Mouse (Mus musculus): ENCODE data around the gene Ms4a4a. TPM values are rescaled to one million over a fixed set of nuclear protein-coding genes. Genes with fewer than 3 reads are reported as not detected.

The Ms4a4a gene
- 1.4 and 3.7 TPM in 2 replicates for total RNA-seq (2017)

DNA sequence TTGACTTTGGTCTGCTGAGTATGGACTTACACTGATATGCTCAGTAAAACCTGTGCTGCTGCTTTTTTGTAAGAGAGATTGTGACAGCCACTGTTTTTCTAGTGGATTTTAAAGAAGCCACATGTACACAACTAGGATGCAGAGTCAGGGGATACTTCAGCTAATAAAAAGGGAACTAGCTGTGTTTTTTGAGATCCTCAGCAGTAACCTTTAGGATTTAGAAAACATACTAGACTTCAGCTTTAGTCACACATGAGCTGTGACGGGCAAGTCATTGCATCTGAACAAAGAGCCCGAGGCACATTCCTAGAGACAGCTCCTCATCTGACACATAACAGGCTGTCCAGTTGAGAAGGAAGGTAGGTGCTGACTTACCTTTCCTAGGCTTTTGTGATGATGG is at the start of gene Ms4a4a:
Gene Ms4a4a, plus strand, starts transcription at position 251 of the 400 bp plus-strand sequence.
- no peak for ATAC-seq (ENCODE audit: extremely low read depth, insufficient number of reproducible peaks, low FRiP score, poor library complexity, severe bottlenecking)

DNA sequence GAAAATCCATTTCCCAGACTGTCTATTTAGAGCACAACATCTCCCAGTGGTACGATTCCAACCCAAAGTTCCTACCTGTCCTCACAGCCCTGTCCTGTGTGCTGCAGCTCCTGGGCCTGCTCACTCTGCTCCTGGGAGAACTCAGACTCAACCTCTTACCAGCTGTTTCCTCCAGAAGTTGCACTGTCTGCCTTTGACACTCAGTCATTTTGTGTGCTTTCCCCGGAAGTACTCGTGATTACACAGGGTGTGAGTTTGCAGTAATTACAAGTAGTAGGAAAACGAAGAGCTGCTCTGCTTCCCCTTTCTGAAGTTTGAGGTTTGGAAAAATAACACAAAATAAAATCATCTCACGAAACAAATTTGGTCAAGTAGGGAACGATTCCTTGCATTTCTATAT is 39.4 kb upstream of the Ms4a4a start, which contains the start of gene Ms4a7:
Gene Ms4a7, minus strand, starts transcription at position 215 of the 400 bp plus-strand sequence.
- ATAC-seq (ENCODE audit: extremely low read depth, insufficient number of reproducible peaks, low FRiP score, poor library complexity, severe bottlenecking) = peak; percentile 26; the same call in 1 of the 2 replicates

DNA sequence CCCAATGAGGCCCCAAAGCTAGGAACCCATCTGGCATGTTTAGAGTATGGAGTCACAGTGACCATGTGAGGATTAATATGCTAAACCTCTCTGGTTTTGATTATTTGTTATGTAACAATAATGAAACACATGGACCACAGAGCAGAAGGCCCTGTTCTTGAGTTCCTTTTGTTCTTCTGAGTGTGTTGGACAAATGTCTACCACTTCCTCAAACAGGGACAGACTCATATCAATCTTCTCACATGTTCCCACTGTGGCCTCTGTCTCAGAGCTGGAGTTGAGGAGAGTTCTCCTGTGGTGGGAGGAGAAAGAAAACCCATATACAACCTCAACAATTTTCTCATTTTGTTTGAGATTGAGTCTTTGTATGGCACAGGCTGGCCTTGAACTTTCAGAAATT is 32.2 kb upstream of the Ms4a4a start:
- no peak for ATAC-seq (ENCODE audit: extremely low read depth, insufficient number of reproducible peaks, low FRiP score, poor library complexity, severe bottlenecking)

DNA sequence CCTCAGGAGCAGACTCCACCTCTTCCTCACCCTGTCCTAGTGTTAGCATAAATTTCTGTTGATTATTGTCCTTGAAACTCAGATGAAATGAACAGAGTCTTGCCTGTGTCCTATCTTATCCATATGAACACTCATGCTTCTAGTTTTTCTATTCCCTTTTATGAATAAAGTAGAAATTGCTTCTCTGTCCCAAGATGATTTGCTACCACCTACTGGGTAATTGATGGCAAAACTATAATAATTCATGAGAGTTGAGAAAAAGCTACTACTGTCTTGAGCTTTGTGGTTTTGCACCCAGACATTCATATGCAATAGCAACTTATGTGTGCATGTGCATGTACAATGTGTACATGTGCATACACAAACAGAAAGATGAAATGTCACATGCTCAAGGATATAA is 31.3 kb upstream of the Ms4a4a start:
- no peak for ATAC-seq (ENCODE audit: extremely low read depth, insufficient number of reproducible peaks, low FRiP score, poor library complexity, severe bottlenecking)

DNA sequence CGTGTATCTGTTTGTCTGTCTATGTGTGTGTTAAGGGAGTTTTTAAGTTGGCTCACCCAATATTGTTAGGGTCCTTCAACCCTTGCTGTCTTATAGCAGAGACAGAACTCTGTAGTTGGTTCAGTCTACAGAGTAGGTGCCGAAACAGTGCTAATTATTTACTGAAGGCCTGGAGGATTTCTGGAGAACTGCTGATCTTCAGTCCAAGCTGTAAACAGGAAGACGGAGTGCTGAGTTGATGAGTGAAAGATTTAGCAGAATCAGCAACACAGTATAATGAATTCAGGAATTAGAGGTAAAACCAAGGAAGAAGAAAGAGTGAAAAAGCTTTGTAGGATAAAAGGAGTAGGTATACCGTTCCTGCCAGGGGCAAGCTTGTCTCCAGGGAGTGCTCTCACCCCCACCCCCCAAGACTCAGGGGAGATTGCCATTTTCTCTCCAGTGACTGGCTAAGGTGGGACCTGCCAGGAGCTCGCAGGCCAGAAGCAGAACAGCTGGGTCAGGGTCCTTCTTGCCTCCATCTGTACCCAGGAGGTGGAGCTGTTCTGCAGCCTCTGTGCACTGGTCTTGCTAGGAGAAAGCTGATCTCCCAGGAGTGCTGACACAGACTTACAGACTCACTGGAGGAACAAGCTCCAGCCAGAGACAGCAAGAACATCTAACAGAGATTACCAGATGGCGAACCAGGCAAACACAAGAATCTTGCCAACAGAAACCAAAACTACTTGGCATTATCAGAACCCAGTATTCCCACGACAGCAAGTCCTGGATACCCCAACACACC is 25.4 kb upstream of the Ms4a4a start:
- no peak for ATAC-seq (ENCODE audit: extremely low read depth, insufficient number of reproducible peaks, low FRiP score, poor library complexity, severe bottlenecking)

DNA sequence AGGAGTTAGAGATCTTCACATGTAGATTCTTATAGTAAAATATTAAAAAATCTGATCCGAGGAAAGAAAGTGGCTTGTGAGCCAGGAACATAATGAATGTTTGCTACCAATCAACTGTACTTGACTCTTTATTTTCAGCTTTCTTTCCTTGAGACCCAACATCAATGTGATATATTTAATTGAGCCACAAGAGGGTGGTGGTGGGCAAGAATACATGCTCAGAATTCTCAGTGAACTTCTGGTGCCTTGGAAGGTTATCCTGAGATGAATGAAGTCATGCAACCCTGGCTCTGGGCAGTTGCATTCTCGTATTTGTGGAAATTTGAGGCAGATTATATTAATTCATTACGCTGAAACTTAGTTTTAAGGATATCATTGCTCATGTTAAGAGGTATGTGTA is 23.4 kb upstream of the Ms4a4a start:
- ATAC-seq (ENCODE audit: extremely low read depth, insufficient number of reproducible peaks, low FRiP score, poor library complexity, severe bottlenecking) = peak; percentile 60; the same call in 1 of the 2 replicates

DNA sequence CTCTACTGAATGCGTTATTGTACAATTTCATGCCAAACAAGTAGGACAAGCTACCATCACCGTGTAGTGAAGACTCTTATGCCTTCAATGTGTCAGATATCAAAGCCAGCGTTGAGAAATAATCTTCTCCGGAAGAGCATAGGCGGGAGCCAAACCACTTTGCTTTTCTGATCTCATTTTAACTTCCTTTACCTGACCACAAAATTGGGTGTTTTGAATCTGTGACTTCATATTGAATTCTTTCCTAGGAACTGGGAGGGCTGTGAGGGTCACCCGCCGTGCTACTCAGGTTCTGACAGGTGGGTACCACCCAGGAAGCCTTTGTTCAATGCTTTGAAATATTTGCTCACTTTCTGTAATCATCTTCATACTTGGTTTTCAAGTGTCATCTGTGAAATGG is 19.6 kb upstream of the Ms4a4a start:
- ATAC-seq (ENCODE audit: extremely low read depth, insufficient number of reproducible peaks, low FRiP score, poor library complexity, severe bottlenecking) = peak; percentile 51; the same call in 1 of the 2 replicates

DNA sequence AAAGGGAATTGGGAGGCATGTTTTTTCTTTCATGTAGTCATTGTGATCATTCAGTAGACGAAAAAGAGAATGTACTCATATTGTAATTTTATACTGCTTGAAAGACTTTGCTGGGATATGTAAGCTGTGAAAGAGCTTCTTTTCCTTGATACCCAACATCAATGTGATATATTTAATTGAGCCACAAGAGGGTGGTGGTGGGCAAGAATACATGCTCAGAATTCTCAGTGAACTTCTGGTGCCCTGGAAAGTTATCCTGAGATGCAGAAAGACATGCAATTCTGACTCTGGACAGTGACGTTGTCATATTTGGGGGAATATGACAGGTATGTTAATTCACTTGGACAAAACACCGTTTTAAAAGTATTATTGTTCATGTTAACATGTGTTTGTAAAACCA is 15.2 kb upstream of the Ms4a4a start:
- ATAC-seq (ENCODE audit: extremely low read depth, insufficient number of reproducible peaks, low FRiP score, poor library complexity, severe bottlenecking) = peak; percentile 55; the same call in 1 of the 2 replicates

DNA sequence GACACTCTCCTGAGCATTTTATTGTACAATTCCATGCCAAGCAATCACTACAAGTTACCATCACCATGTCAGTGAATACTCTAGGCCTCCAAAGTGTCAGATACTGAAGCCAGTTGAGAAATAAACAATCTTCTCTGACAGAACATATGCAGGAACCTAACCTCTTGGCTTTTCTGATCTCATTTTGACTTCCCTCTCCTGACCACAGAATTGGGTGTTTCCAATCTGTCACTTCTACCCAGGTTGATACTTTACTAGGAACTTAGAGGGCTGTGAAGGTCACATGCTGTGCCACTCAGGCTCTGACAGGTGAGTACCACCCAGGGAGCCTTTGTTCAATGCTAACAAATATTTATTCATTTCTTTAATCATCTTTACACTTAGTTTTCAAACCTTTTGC is 13.3 kb upstream of the Ms4a4a start:
- ATAC-seq (ENCODE audit: extremely low read depth, insufficient number of reproducible peaks, low FRiP score, poor library complexity, severe bottlenecking) = peak; percentile 51; the same call in 1 of the 2 replicates

DNA sequence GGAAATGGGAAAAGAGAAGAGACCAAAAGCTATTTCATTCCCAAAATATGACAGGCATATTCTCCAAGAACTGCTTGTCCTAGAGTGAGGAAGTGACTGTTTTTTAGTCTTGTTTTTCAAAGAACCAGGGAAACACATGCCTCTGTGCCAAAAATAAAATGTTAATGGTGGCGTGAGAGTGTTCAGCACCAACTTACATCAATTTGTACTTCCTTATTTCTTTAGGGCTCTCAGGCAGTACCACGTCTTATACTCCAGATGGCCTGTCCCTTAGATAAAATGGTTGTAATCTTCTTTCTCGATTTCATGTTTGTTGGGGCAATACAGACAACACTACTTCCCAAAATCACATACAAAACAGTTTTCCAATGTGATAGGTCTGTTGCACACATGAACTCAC is 7.0 kb upstream of the Ms4a4a start:
- no peak for ATAC-seq (ENCODE audit: extremely low read depth, insufficient number of reproducible peaks, low FRiP score, poor library complexity, severe bottlenecking)

DNA sequence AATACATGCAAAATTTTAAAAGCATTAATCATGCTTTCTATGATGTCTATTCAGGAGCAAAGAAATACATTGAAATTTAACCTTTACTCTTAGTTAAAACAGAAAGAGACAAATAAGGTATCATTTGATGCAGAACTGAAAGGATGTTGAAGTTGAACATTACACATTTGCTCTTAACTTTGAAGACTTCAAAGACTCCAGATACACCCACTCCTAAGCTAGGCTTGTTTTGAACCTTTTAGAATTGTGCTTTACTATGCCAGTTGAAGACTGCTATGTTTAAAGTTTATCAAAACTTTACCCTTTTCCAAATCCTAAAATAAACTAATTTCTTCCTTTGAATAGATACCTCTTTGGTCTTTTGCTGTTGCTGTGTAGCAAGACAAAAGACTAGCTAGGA is 4.1 kb upstream of the Ms4a4a start:
- no peak for ATAC-seq (ENCODE audit: extremely low read depth, insufficient number of reproducible peaks, low FRiP score, poor library complexity, severe bottlenecking)

DNA sequence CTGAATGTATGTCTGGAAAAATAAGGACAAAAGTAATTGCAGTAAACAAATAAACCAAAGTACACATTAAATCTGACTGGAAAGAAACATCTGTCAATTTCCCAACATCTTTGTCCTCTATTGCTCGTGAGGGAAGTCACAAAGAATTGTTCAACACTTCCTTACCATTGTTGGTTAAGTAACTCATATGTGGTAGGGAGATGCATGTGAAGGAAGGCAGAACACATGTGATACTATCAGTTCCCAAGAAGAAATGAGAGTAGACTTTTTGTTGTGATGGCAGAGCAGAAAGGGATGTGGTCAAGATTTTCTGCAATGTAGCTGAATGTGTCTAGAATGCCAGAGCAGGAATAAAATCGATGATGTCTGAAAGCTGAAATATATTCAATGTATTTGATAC is 1.1 kb downstream of the Ms4a4a start:
- no peak for ATAC-seq (ENCODE audit: extremely low read depth, insufficient number of reproducible peaks, low FRiP score, poor library complexity, severe bottlenecking)

DNA sequence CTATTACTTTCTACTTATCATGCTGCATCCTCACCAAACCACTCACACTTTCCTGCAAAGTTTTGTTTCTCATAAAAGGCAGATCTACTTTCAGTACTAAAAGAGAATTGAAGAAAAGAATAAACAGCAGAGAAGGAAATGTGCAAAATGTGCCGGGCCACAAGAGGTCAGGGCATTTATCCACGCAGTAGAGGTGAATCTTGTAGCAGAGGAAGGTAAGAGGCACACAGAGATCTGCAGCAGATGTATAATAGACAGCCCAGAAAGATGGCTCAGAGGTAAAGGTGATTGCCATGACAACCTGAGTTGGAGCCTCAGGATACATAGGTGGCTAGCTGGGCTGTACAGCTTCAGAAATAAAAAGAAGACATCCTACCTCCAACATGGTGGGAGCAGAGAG is 11.8 kb downstream of the Ms4a4a start:
- peak; percentile 61 for ATAC-seq (ENCODE audit: extremely low read depth, insufficient number of reproducible peaks, low FRiP score, poor library complexity, severe bottlenecking)

DNA sequence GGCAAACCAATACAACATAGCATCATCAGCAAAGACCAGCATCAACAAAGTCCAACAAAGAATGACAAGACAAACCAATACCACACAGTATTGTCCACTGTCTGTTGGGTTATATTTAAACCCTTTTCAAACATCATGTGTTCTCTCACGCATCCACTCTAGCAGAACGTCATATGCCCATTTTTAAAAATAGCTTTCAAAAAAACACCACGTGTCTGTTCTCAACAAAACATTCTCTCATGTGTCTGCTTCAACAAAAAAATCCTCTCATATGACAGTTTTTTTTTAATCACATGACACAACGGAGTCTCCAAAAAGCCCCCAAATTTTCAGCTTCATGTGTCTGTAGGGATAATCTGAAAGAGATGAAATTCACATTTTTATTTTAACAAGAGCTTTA is 12.4 kb downstream of the Ms4a4a start:
- ATAC-seq (ENCODE audit: extremely low read depth, insufficient number of reproducible peaks, low FRiP score, poor library complexity, severe bottlenecking) = peak; percentile 59

DNA sequence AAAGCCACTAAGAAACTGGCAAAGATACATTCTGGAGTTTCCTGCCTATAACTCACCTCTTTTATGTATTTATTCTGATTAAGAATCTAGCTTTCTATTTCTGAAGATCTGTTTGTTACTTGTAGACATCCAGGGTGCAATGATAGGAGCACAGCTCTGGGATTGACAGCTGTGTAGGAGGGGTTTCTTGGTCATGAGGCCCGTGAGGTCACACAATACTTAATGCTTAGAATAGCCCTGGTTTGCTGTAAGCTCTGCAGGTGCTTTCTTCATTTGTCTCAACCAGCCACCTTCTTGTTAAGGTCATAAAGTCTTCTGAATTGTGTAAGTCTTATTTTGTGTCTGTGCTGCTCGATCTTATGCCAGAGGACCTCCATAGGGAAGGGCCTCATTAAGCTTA is 13.6 kb downstream of the Ms4a4a start:
- ATAC-seq (ENCODE audit: extremely low read depth, insufficient number of reproducible peaks, low FRiP score, poor library complexity, severe bottlenecking) = peak; percentile 68; the same call in 1 of the 2 replicates

DNA sequence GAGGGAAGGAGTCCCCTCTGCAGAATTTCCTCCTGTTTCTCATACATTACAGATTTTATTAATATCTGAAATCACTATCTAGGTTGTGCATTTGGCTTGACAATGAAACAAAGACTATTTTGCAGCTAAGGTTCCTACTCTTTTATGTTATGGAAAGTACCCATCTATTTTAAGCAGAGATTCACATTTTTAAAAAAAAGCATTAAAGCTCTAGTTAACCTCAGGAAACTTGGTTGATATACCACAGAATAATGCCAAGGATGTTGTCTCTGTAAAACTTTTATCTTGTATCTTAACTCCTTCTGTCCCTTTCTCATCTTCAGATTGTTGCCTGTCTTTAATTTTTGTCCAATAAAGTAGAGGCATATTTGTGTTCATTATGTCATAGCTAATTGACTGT is 20.4 kb downstream of the Ms4a4a start:
- no peak for ATAC-seq (ENCODE audit: extremely low read depth, insufficient number of reproducible peaks, low FRiP score, poor library complexity, severe bottlenecking)

DNA sequence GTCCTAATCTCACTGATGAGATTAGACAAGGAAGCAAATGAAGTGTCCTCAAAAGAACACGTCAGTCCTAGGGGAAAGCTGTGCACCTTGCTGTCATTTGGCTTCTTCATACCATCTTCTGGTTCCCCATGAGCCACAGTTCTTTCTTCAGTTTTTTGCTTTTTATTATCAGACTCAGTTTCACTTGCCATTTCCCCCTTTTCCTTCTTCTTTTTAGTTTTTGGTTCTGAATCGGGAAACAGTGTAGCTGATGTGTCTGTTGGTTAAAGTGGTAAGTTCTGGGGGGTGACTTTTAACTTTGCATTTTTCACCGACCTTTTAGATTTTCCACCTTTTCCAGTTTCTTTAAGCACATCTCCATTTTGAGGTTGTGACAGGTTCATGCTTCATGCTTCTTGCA is 29.2 kb downstream of the Ms4a4a start, which contains the start of gene Ms4a4c:
Gene Ms4a4c, plus strand, starts transcription at position 244 of the 400 bp plus-strand sequence.
- ATAC-seq (ENCODE audit: extremely low read depth, insufficient number of reproducible peaks, low FRiP score, poor library complexity, severe bottlenecking) = no peak

DNA sequence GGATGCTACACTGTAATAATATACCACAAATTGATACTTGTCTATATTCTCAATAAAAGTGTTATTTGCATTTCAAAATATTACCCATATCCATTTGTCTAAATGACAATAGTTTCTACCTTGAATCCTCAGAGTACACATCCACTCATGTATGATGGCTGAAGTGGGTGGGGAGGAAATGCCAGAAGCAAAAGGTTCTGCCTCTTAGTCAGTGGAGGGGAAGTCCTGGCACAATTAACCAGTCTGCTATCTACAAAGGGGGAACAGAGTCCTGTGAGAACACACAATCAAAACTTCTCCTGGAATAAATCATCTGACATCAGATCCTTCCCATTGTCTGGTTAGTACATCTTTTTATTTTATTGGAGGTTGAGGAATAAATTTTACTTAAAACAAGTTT is 32.1 kb downstream of the Ms4a4a start:
- ATAC-seq (ENCODE audit: extremely low read depth, insufficient number of reproducible peaks, low FRiP score, poor library complexity, severe bottlenecking) = peak; percentile 47; the same call in 1 of the 2 replicates

DNA sequence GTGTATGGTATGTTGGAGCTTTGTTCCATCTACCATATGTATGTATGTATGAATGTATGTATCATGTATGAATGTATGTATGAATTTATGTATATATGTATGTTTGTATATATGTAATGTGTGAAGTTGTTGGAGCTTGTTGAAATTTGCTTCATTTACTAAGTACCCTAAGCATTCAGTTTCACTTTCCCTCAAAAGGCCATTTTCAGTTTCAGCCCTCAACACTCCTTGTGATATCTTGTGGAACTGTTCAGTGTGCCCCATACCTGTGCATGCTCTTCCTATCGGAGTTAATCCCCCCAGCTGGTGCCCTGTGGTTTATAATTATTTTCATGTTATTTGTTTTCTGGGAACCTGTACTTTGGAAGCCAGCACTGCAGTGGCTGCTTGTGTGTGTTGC is 33.3 kb downstream of the Ms4a4a start:
- ATAC-seq (ENCODE audit: extremely low read depth, insufficient number of reproducible peaks, low FRiP score, poor library complexity, severe bottlenecking) = no peak

DNA sequence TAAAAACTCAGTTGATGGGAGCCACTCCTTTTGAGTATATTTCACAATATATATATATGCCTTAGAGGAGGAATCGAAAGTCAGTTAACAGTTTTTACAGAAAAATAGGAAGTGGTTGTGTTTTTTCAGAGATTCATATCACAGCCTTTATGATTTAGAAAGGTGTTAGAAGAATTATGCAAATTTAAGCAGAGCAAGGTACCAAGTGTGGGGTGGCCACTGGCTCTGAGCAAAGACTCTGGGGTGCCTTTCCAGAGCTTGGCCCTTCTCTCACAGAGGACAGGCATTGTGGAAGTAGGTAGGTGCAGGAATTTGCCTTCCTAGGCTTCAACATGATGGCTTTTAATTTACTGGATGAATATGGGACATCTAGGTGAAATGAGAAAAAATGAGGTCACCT is 36.3 kb downstream of the Ms4a4a start:
- peak; percentile 67; the same call in 1 of the 2 replicates for ATAC-seq (ENCODE audit: extremely low read depth, insufficient number of reproducible peaks, low FRiP score, poor library complexity, severe bottlenecking)

DNA sequence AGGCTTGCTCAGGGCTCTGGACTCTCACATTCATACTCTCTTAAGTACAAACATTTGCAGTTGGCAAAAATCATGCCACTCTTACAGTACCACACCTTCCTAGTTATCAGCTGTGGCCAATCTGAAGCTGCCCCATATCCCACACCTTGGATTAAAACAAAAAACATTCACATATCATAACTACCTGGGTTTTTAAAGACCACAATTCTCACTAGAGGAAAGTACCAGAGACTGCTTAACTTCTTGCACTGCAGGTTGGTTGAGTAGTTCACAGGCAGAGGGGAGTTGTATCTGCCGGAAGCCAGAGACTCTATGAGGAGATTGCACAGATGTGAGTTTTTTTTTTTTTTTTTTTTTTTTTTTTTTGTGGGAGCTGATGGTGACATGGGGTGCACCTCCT is 38.8 kb downstream of the Ms4a4a start:
- ATAC-seq (ENCODE audit: extremely low read depth, insufficient number of reproducible peaks, low FRiP score, poor library complexity, severe bottlenecking) = no peak

Data from neutrophil, adult 5-6 weeks (primary cell).